Mouse (Mus musculus) granulocyte monocyte progenitor cell, adult 5-6 weeks (primary cell): ENCODE measurements around the gene Gm30737. TPM values are rescaled to one million over a fixed set of nuclear protein-coding genes. Genes with fewer than 3 reads are reported as not detected.
"Not testable (repeated sequence)": the region's sequence is repeated elsewhere in the genome, so short reads cannot be mapped to it uniquely, and the experiment has no call there.

ENCODE experiments used
- ATAC-seq: replicated peaks from 2 replicates; pipeline ENCODE4 v1.8.0; 2016; ENCODE audit warnings: mild to moderate bottlenecking, moderate TSS enrichment, inconsistent platforms; ENCODE audit not compliant: poor library complexity, severe bottlenecking
- total RNA-seq, 2 experiments: library from RNA; stranded (forward) in 1 of 2; stranded (reverse) in 1 of 2; fragments of 200-712, 200-1000 nt in 1 of 2; fragments of >200 nt in 1 of 2; fragmentation: Nextera tagmentation in 1 of 2; gene quantifications; 2 replicates each; pipeline ENCODE4 v1.2.3; 2014 to 2017

The Gm30737 gene
- total RNA-seq (2014; fragmentation: Nextera tagmentation) (not detected in 2 replicates), total RNA-seq (2017) (not detected in 2 replicates)

DNA sequence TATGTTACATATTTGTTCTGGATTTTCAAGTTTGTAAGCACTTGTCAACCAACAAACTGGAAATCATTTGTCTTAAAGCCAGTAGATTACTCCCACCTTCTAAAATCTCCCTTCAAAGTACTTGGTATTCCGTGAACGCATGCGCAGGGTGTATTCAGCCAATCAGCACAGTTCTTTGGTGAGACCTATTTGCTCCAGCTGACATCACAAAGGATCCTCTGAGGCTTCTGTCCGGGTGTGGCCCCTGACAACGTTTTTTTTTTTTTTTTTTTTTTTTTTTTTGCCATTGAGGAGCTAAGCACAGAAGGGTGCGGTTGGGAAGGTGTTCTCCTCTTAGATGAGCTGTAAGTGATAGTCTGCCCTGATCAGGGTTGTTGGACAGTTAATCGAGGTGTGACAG lies at the start of gene Gm30737:
Gene Gm30737, plus strand, starts transcription at position 301 of the 400 bp plus-strand sequence.
- ATAC-seq = not testable (repeated sequence)
